Mouse (Mus musculus): Measurements from ENCODE around the gene Trim14. TPM values are rescaled to one million over a fixed set of nuclear protein-coding genes. Genes with fewer than 3 reads are reported as not detected.

The Trim14 gene
- polyA plus RNA-seq, 2 experiments = 2.5 to 3.3 TPM

GRCm38 (mm10) chr4:46550406-46550805, 14.5 kb upstream of the Trim14 start:
- WGBS = 69% methylated on average over 8 of the region's 8 CpGs
- ATAC-seq (ENCODE audit: low FRiP score, low read depth) (no peak), DNase-seq (ENCODE audit: low spot score) (no peak)
- no peak overlapping the region for H3K27ac ChIP-seq (replicated peaks; ENCODE audit: low read depth, low read length)
- no peak overlapping the region for H3K4me3 ChIP-seq (replicated peaks; ENCODE audit: low read length)
- no peak for TF ChIP-seq POLR2A (IDR thresholded peaks at IDR 0.05; ENCODE audit: borderline replicate concordance, extremely low read depth, insufficient read depth, insufficient read length)
- H3K9ac ChIP-seq (ENCODE audit: low read depth, low read length, severe bottlenecking) = no peak overlapping the region
- H3K9me3 ChIP-seq (ENCODE audit: control insufficient read depth, low read length) = no peaks in the 10 kb centered on the region
- H3K4me1 ChIP-seq (ENCODE audit: control insufficient read depth, insufficient read depth, low read length) = no peaks in the 10 kb centered on the region
- H3K36me3 ChIP-seq (ENCODE audit: control insufficient read depth, insufficient read depth, low read length) = no peaks in the 10 kb centered on the region
- H3K4me2 ChIP-seq (replicated peaks; ENCODE audit: low read depth, low read length, severe bottlenecking) = no peak overlapping the region
- H3K27me3 ChIP-seq (ENCODE audit: control insufficient read depth, insufficient read depth, low read length) = no peaks in the 10 kb centered on the region

GRCm38 (mm10) chr4:46549979-46550378, 14.0 kb upstream of the Trim14 start:
- no peaks in the 10 kb centered on the region for H3K36me3 ChIP-seq (ENCODE audit: control insufficient read depth, insufficient read depth, low read length)
- no peak for TF ChIP-seq POLR2A (IDR thresholded peaks at IDR 0.05; ENCODE audit: borderline replicate concordance, extremely low read depth, insufficient read depth, insufficient read length)
- H3K4me1 ChIP-seq (ENCODE audit: control insufficient read depth, insufficient read depth, low read length) = no peaks in the 10 kb centered on the region
- DNase-seq (ENCODE audit: low spot score) (no peak), ATAC-seq (ENCODE audit: low FRiP score, low read depth) (no peak)
- no peak overlapping the region for H3K27ac ChIP-seq (replicated peaks; ENCODE audit: low read depth, low read length)
- WGBS = 80% methylated on average over 9 of the region's 10 CpGs
- H3K4me2 ChIP-seq (replicated peaks; ENCODE audit: low read depth, low read length, severe bottlenecking) = no peak overlapping the region
- no peak overlapping the region for H3K4me3 ChIP-seq (replicated peaks; ENCODE audit: low read length)
- H3K9ac ChIP-seq (ENCODE audit: low read depth, low read length, severe bottlenecking) = no peak overlapping the region
- no peaks in the 10 kb centered on the region for H3K27me3 ChIP-seq (ENCODE audit: control insufficient read depth, insufficient read depth, low read length)
- no peaks in the 10 kb centered on the region for H3K9me3 ChIP-seq (ENCODE audit: control insufficient read depth, low read length)

- H3K27ac ChIP-seq (replicated peaks; ENCODE audit: low read depth, low read length) = no peak overlapping the region
- no peak overlapping the region for H3K4me2 ChIP-seq (replicated peaks; ENCODE audit: low read depth, low read length, severe bottlenecking)
- no peaks in the 10 kb centered on the region for H3K9me3 ChIP-seq (ENCODE audit: control insufficient read depth, low read length)
- no peak overlapping the region for H3K4me3 ChIP-seq (replicated peaks; ENCODE audit: low read length)
- ATAC-seq (ENCODE audit: low FRiP score, low read depth) (peak; percentile 53; the same call in 1 of the 2 replicates), DNase-seq (ENCODE audit: low spot score) (no peak)
- WGBS = 43% methylated on average over 6 of the region's 6 CpGs
- H3K27me3 ChIP-seq (ENCODE audit: control insufficient read depth, insufficient read depth, low read length) = no peaks in the 10 kb centered on the region
- no peaks in the 10 kb centered on the region for H3K4me1 ChIP-seq (ENCODE audit: control insufficient read depth, insufficient read depth, low read length)
- H3K36me3 ChIP-seq (ENCODE audit: control insufficient read depth, insufficient read depth, low read length) = no peaks in the 10 kb centered on the region
- H3K9ac ChIP-seq (ENCODE audit: low read depth, low read length, severe bottlenecking) = no peak overlapping the region
- TF ChIP-seq POLR2A (IDR thresholded peaks at IDR 0.05; ENCODE audit: borderline replicate concordance, extremely low read depth, insufficient read depth, insufficient read length) = no peak
These were observed 10.8 kb upstream of the Trim14 start for GRCm38 (mm10) chr4:46546709-46547108.

GRCm38 (mm10) chr4:46545498-46545897, 9.6 kb upstream of the Trim14 start:
- ATAC-seq (ENCODE audit: low FRiP score, low read depth) = no peak

DNA sequence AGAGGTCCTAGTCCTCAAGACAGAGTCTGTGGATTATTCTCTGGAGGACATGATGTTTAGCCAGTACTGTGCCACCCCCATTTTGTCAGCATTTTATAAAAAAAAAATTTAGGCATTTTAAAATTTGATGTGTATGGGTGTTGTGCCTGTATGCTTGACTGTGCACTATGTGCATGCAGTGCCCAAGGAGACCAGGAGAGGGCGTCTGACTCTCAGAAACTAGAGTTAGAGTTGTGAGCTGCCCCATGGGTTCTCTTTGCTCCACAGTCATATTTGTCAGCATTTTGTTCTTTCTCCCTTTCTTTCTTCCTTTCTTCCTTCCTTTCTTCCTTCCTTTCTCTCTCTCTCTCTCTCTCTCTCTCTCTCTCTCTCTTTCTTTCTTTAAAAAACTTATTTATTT, 8.4 kb upstream of the Trim14 start:
- Histone ChIP-seq H3K4me1 (ENCODE audit: control insufficient read depth, insufficient read depth, low read length) (no peaks in the 10 kb centered on the region), H3K9ac (ENCODE audit: low read depth, low read length, severe bottlenecking) (no peak overlapping the region), H3K27me3 (ENCODE audit: control insufficient read depth, insufficient read depth, low read length) (no peaks in the 10 kb centered on the region), H3K9me3 (ENCODE audit: control insufficient read depth, low read length) (no peaks in the 10 kb centered on the region), H3K36me3 (ENCODE audit: control insufficient read depth, insufficient read depth, low read length) (no peaks in the 10 kb centered on the region), H3K4me2 (replicated peaks; ENCODE audit: low read depth, low read length, severe bottlenecking) (no peak overlapping the region), H3K27ac (replicated peaks; ENCODE audit: low read depth, low read length) (no peak overlapping the region), H3K4me3 (replicated peaks; ENCODE audit: low read length) (no peak overlapping the region)
- WGBS = 50% methylated on average over 1 of the region's 1 CpGs
- no peak for TF ChIP-seq POLR2A (IDR thresholded peaks at IDR 0.05; ENCODE audit: borderline replicate concordance, extremely low read depth, insufficient read depth, insufficient read length)
- DNase-seq (ENCODE audit: low spot score) (no peak), ATAC-seq (ENCODE audit: low FRiP score, low read depth) (no peak)

More at GRCm38 (mm10) chr4:46545498-46545897, 9.6 kb upstream of the Trim14 start:
- TF ChIP-seq POLR2A (IDR thresholded peaks at IDR 0.05; ENCODE audit: borderline replicate concordance, extremely low read depth, insufficient read depth, insufficient read length) = no peak
- no peaks in the 10 kb centered on the region for H3K9me3 ChIP-seq (ENCODE audit: control insufficient read depth, low read length)
- no peak overlapping the region for H3K4me2 ChIP-seq (replicated peaks; ENCODE audit: low read depth, low read length, severe bottlenecking)
- no peak overlapping the region for H3K9ac ChIP-seq (ENCODE audit: low read depth, low read length, severe bottlenecking)
- no peak for DNase-seq (ENCODE audit: low spot score)
- no peaks in the 10 kb centered on the region for H3K4me1 ChIP-seq (ENCODE audit: control insufficient read depth, insufficient read depth, low read length)
- H3K4me3 ChIP-seq (replicated peaks; ENCODE audit: low read length) = no peak overlapping the region
- 4% methylated on average over 9 of the region's 9 CpGs for WGBS
- H3K27ac ChIP-seq (replicated peaks; ENCODE audit: low read depth, low read length) = no peak overlapping the region
- H3K36me3 ChIP-seq (ENCODE audit: control insufficient read depth, insufficient read depth, low read length) = no peaks in the 10 kb centered on the region
- no peaks in the 10 kb centered on the region for H3K27me3 ChIP-seq (ENCODE audit: control insufficient read depth, insufficient read depth, low read length)
